25 mouse cellular contexts compared by ENCODE assay signal in the genomic region with DNA sequence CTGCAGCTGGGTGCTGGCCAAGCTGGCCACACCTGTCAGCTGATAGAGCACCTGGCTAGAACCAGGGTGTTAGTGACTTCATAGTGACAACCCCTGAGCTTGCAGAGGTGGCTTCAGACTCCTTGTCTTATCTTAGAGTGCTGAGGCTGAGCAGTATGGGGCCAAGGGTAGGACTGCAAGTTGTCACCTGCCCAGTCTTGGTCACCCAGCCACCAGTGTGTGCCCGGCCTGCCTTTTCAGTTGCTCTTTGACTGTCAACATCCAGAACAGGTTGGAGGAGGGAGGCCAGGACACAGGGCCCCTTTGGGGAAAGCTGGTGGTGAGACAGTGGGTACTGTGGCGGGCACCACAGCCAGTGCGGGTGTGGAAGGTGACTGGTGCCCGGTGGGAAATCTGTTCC. TPM values are rescaled to one million over a fixed set of nuclear protein-coding genes. Genes with fewer than 3 reads are reported as not detected.
DNase-seq lines count a peak whose midpoint lies in the region; ATAC-seq and TF ChIP-seq lines count a peak whose summit lies in the region.
"Had no signal": no experiment of that assay in that cellular context is flagged by ENCODE, and none has a peak within 500 bp of the region (broad histone marks: within the 10 kb centered on the region; RNA-seq: fewer than 3 reads in every experiment).

No protein-coding gene starts in this region.

- no peaks in the 10 kb centered on the region for H3K9me3 ChIP-seq in kidney, postnatal 0 days (replicated peaks; ENCODE audit: low read length)
- H3K9me3 ChIP-seq in stomach, postnatal 0 days (ENCODE audit: control insufficient read depth, low read length): no peaks in the 10 kb centered on the region
- H3K9me3 ChIP-seq: forebrain, embryonic 10.5 days; forebrain, embryonic 13.5 days; G1E; heart, embryonic 13.5 days had no signal

- H3K4me3 ChIP-seq in heart, adult 2 months: no peak overlapping the region
- no peak overlapping the region for H3K4me3 ChIP-seq in kidney, postnatal 0 days (replicated peaks; ENCODE audit: low read depth, low read length)
- H3K4me3 ChIP-seq in stomach, postnatal 0 days (ENCODE audit: low read depth, low read length): no peak overlapping the region
- H3K4me3 ChIP-seq: forebrain, embryonic 10.5 days; forebrain, embryonic 13.5 days; heart, embryonic 13.5 days had no signal

- no peak for ATAC-seq in kidney, postnatal 0 days (replicated peaks; ENCODE audit: low FRiP score, low read depth)
- peak; percentile 82 for ATAC-seq in stomach, postnatal 0 days (ENCODE audit: low FRiP score, low TSS enrichment)
- ATAC-seq: forebrain, embryonic 13.5 days; forebrain, embryonic 16.5 days; Patski had no signal

- H3K79me2 ChIP-seq in heart, adult 2 months (replicated peaks; ENCODE audit: control insufficient read depth, insufficient read depth, low read length): no peaks in the 10 kb centered on the region

- intact Hi-C loops in heart, adult 2 months (cut with DNase I): no loop called here

- DNase-seq in heart, adult 11 months: peak; percentile 76
- DNase-seq in heart, adult 2 months: no peak
- DNase-seq in kidney, postnatal 0 days (ENCODE audit: low spot score): no peak
- DNase-seq in kidney, postnatal 4 days: no peak
- peak; percentile 62 for DNase-seq in urinary bladder, postnatal 14 days (ENCODE audit: low spot score)
- DNase-seq in urinary bladder, postnatal 25 days (ENCODE audit: low spot score): no peak
- no peak for DNase-seq in stomach, postnatal 0 days (ENCODE audit: low spot score)
- no peak for DNase-seq in ovary, postnatal 14 days (ENCODE audit: low spot score)
- DNase-seq: adrenal gland, postnatal 10 days; adrenal gland, postnatal 36 days; B cell, adult 2 months; cerebellum, adult 18-20 months; cerebellum, adult 9-10 months; cerebellum, postnatal 14 days; gastrocnemius, postnatal 14 days; heart, postnatal 14 days; heart, postnatal 4 days had no signal

- no peaks in the 10 kb centered on the region for H3K27me3 ChIP-seq in heart, adult 2 months (ENCODE audit: control insufficient read depth, insufficient read depth, low read length)
- H3K27me3 ChIP-seq in kidney, postnatal 0 days (ENCODE audit: insufficient read depth, low read length): no peaks in the 10 kb centered on the region
- H3K27me3 ChIP-seq in stomach, postnatal 0 days (ENCODE audit: control insufficient read depth, insufficient read depth, low read length): no peaks in the 10 kb centered on the region
- H3K27me3 ChIP-seq: CH12.LX; forebrain, embryonic 13.5 days; heart, embryonic 13.5 days; Patski had no signal

- 94% methylated on average over 4 of the region's 4 CpGs for WGBS in heart, adult 2 months
- WGBS in kidney, postnatal 0 days: 92% methylated on average over 4 of the region's 4 CpGs
- 83% methylated on average over 3 of the region's 4 CpGs for WGBS in stomach, postnatal 0 days

- no peak for TF ChIP-seq POLR2A in heart, adult 2 months (IDR thresholded peaks at IDR 0.05; ENCODE audit: insufficient read depth, low read depth, low read length)

- no peak overlapping the region for H3K9ac ChIP-seq in heart, adult 2 months (ENCODE audit: low read depth, low read length)
- H3K9ac ChIP-seq in kidney, postnatal 0 days (ENCODE audit: low read depth, low read length): 0 out of 2 replicates have a peak overlapping the region, but pooled peaks have one; percentile 24
- no peak overlapping the region for H3K9ac ChIP-seq in stomach, postnatal 0 days (ENCODE audit: low read length)
- H3K9ac ChIP-seq: heart, embryonic 13.5 days; hindbrain, embryonic 14.5 days had no signal

- no peaks in the 10 kb centered on the region for H3K36me3 ChIP-seq in heart, adult 2 months (ENCODE audit: control insufficient read depth, insufficient read depth, low read length)
- 0 out of 2 replicates have a peak, but pooled peaks cover 4% of the 10 kb centered on the region for H3K36me3 ChIP-seq in kidney, postnatal 0 days (ENCODE audit: insufficient read depth, low read length)
- H3K36me3 ChIP-seq in stomach, postnatal 0 days (ENCODE audit: control insufficient read depth, insufficient read depth, low read length): peaks cover 7% of the 10 kb centered on the region; the same call in 1 of the 2 replicates

- TF ChIP-seq CTCF in heart, adult 2 months (IDR thresholded peaks at IDR 0.05): no peak
- TF ChIP-seq CTCF in kidney, postnatal 0 days (IDR thresholded peaks at IDR 0.05; ENCODE audit: low read depth): no peak
- TF ChIP-seq CTCF in stomach, postnatal 0 days (IDR thresholded peaks at IDR 0.05; ENCODE audit: low read depth): no peak

- TF ChIP-seq EP300 in heart, adult 2 months (IDR thresholded peaks at IDR 0.05; ENCODE audit: insufficient read depth, low read depth, low read length): no peak
- no peak for TF ChIP-seq EP300 in stomach, postnatal 0 days (optimal IDR thresholded peaks at IDR 0.05)

- H3K27ac ChIP-seq in heart, adult 2 months: no peak overlapping the region
- H3K27ac ChIP-seq in kidney, postnatal 0 days: no peak overlapping the region
- no peak overlapping the region for H3K27ac ChIP-seq in stomach, postnatal 0 days (replicated peaks)
- H3K27ac ChIP-seq: forebrain, embryonic 10.5 days; forebrain, embryonic 13.5 days; heart, embryonic 13.5 days; hindbrain, embryonic 14.5 days had no signal

- H3K4me2 ChIP-seq in kidney, postnatal 0 days (ENCODE audit: low read length): no peak overlapping the region
- H3K4me2 ChIP-seq in stomach, postnatal 0 days (replicated peaks; ENCODE audit: low read depth): no peak overlapping the region
- H3K4me2 ChIP-seq: forebrain, embryonic 13.5 days; heart, embryonic 13.5 days; hindbrain, embryonic 14.5 days had no signal

- no peaks in the 10 kb centered on the region; the same call in 1 of the 2 replicates for H3K4me1 ChIP-seq in heart, adult 2 months (ENCODE audit: control insufficient read depth, insufficient read depth, low read length)
- H3K4me1 ChIP-seq in kidney, postnatal 0 days (replicated peaks; ENCODE audit: insufficient read depth, low read length): peaks cover 23% of the 10 kb centered on the region
- no peaks in the 10 kb centered on the region for H3K4me1 ChIP-seq in stomach, postnatal 0 days (replicated peaks; ENCODE audit: control insufficient read depth, insufficient read depth)
- H3K4me1 ChIP-seq: forebrain, embryonic 13.5 days had no signal

RNA-seq across cellular contexts. Expression of a gene that starts 22.4 kb away (rescaled TPM):
- 100 to 1,000 TPM; 139 to 150 TPM for total RNA-seq in heart, adult 2 months (2021)
- polyA plus RNA-seq in heart, adult 2 months (2012; rRNA removed): 208 and 236 TPM in 2 replicates
- 107 and 123 TPM in 2 replicates for polyA plus RNA-seq in kidney, postnatal 0 days (2015; fragmentation: Nextera tagmentation; extraction: Ambion mirVana)
- 95.1 and 99.6 TPM in 2 replicates for polyA plus RNA-seq in stomach, postnatal 0 days (2015; fragmentation: Nextera tagmentation; extraction: Ambion mirVana)

RNA-seq across cellular contexts. Expression of a gene that starts 22.8 kb away (rescaled TPM):
- 10 to 100 TPM; 37.6 to 39.7 TPM for total RNA-seq in heart, adult 2 months (2021)
- polyA plus RNA-seq in heart, adult 2 months (2012; rRNA removed): 35.1 and 36.1 TPM in 2 replicates
- polyA plus RNA-seq in kidney, postnatal 0 days (2015; fragmentation: Nextera tagmentation; extraction: Ambion mirVana): 29.8 and 30.6 TPM in 2 replicates
- polyA plus RNA-seq in stomach, postnatal 0 days (2015; fragmentation: Nextera tagmentation; extraction: Ambion mirVana): 16.2 and 16.8 TPM in 2 replicates

RNA-seq across cellular contexts. Expression of a gene that starts 49.5 kb away (rescaled TPM):
- 1 to 10 TPM; 5.3 to 7.4 TPM for total RNA-seq in heart, adult 2 months (2021)
- polyA plus RNA-seq in heart, adult 2 months (2012; rRNA removed): 5.5 and 8.5 TPM in 2 replicates
- polyA plus RNA-seq in kidney, postnatal 0 days (2015; fragmentation: Nextera tagmentation; extraction: Ambion mirVana): 12.9 and 16.1 TPM in 2 replicates
- 8.3 and 9.0 TPM in 2 replicates for polyA plus RNA-seq in stomach, postnatal 0 days (2015; fragmentation: Nextera tagmentation; extraction: Ambion mirVana)

RNA-seq across cellular contexts. Expression of a gene that starts 49.7 kb away (rescaled TPM):
- 1 to 10 TPM; 3.4 to 3.9 TPM for total RNA-seq in heart, adult 2 months (2021)
- 3.1 and 3.4 TPM in 2 replicates for polyA plus RNA-seq in heart, adult 2 months (2012; rRNA removed)
- polyA plus RNA-seq in kidney, postnatal 0 days (2015; fragmentation: Nextera tagmentation; extraction: Ambion mirVana): 2.2 and 3.0 TPM in 2 replicates
- polyA plus RNA-seq in stomach, postnatal 0 days (2015; fragmentation: Nextera tagmentation; extraction: Ambion mirVana): 0.74 and 1.1 TPM in 2 replicates

Comparison
In these comparisons a context has a peak if more than half of its experiments do, and no peak if none do; other contexts are left out.
1. DNase-seq: peak in heart, adult 11 months (single experiment) and urinary bladder, postnatal 14 days (single experiment); none in heart, adult 2 months (0 of 2), kidney, postnatal 0 days (single experiment), kidney, postnatal 4 days (0 of 2), urinary bladder, postnatal 25 days (single experiment), stomach, postnatal 0 days (single experiment) and ovary, postnatal 14 days (single experiment).